In genomic region chr9:97414876-97415668, GRCm38 (mm10) we compare ENCODE assay signal across 23 mouse cellular contexts. TPM values are rescaled to one million over a fixed set of nuclear protein-coding genes. Genes with fewer than 3 reads are reported as not detected.
"Had no signal": no experiment of that assay in that cellular context is flagged by ENCODE, and none has a peak within 500 bp of the region (broad histone marks: within the 10 kb centered on the region; RNA-seq: fewer than 3 reads in every experiment).

No protein-coding gene starts in this region.

- H3K4me1 ChIP-seq: kidney, embryonic 15.5 days; limb, embryonic 12.5 days; liver, embryonic 13.5 days; megakaryocyte, embryonic 14.5 days; midbrain, embryonic 15.5 days; neural tube, embryonic 12.5 days had no signal

- H3K4me2 ChIP-seq: kidney, embryonic 15.5 days; limb, embryonic 12.5 days; liver, embryonic 13.5 days; lung, embryonic 15.5 days; midbrain, embryonic 11.5 days; midbrain, embryonic 15.5 days; neural tube, embryonic 12.5 days had no signal

- H3K27me3 ChIP-seq: kidney, embryonic 15.5 days; limb, embryonic 12.5 days; liver, embryonic 13.5 days; lung, embryonic 15.5 days; megakaryocyte, embryonic 14.5 days; midbrain, embryonic 15.5 days; neural tube, embryonic 12.5 days had no signal

- H3K9me3 ChIP-seq: kidney, embryonic 15.5 days; liver, embryonic 13.5 days; lung, embryonic 15.5 days; midbrain, embryonic 15.5 days; neural tube, embryonic 12.5 days had no signal

- DNase-seq: kidney, adult 2 months; kidney, postnatal 14 days; layer of hippocampus, postnatal 36 days; liver; liver, embryonic 13.5 days; liver, postnatal 0 days; lung, postnatal 14 days; right cerebral cortex, postnatal 14 days; thymus, adult 18-20 months; thymus, postnatal 14 days had no signal

- H3K4me3 ChIP-seq: kidney, embryonic 15.5 days; limb, embryonic 12.5 days; liver, embryonic 13.5 days; lung, embryonic 15.5 days; megakaryocyte, embryonic 14.5 days; midbrain, embryonic 15.5 days; neural tube, embryonic 12.5 days had no signal

- ATAC-seq: liver, postnatal 0 days; midbrain, embryonic 15.5 days had no signal

- H3K27ac ChIP-seq: kidney, embryonic 15.5 days; limb, embryonic 12.5 days; liver, embryonic 13.5 days; lung, embryonic 15.5 days; macrophage; midbrain, embryonic 15.5 days; neural tube, embryonic 12.5 days; stomach, postnatal 0 days had no signal

- H3K36me3 ChIP-seq: kidney, embryonic 15.5 days; limb, embryonic 12.5 days; liver, embryonic 13.5 days; lung, embryonic 15.5 days; midbrain, embryonic 15.5 days; neural tube, embryonic 12.5 days had no signal

- H3K9ac ChIP-seq: kidney, embryonic 15.5 days; limb, embryonic 12.5 days; liver, embryonic 13.5 days; liver, postnatal 0 days; lung, embryonic 15.5 days; midbrain, embryonic 15.5 days; neural tube, embryonic 12.5 days had no signal

RNA-seq across cellular contexts. Expression of gene Trim42, which starts 45.3 kb away (rescaled TPM):
- total RNA-seq: layer of hippocampus, postnatal 36 days; left cerebral cortex, postnatal 36 days; monocyte, adult 5-6 weeks; neutrophil, adult 5-6 weeks had no signal
- polyA plus RNA-seq: kidney, adult 2 months; kidney, embryonic 15.5 days; large intestine, adult 2 months; limb, embryonic 12.5 days; liver, embryonic 13.5 days; liver, postnatal 0 days; lung, embryonic 15.5 days; macrophage; midbrain, embryonic 11.5 days; midbrain, embryonic 15.5 days; neural tube, embryonic 12.5 days; stomach, postnatal 0 days had no signal
